In the genomic region with DNA sequence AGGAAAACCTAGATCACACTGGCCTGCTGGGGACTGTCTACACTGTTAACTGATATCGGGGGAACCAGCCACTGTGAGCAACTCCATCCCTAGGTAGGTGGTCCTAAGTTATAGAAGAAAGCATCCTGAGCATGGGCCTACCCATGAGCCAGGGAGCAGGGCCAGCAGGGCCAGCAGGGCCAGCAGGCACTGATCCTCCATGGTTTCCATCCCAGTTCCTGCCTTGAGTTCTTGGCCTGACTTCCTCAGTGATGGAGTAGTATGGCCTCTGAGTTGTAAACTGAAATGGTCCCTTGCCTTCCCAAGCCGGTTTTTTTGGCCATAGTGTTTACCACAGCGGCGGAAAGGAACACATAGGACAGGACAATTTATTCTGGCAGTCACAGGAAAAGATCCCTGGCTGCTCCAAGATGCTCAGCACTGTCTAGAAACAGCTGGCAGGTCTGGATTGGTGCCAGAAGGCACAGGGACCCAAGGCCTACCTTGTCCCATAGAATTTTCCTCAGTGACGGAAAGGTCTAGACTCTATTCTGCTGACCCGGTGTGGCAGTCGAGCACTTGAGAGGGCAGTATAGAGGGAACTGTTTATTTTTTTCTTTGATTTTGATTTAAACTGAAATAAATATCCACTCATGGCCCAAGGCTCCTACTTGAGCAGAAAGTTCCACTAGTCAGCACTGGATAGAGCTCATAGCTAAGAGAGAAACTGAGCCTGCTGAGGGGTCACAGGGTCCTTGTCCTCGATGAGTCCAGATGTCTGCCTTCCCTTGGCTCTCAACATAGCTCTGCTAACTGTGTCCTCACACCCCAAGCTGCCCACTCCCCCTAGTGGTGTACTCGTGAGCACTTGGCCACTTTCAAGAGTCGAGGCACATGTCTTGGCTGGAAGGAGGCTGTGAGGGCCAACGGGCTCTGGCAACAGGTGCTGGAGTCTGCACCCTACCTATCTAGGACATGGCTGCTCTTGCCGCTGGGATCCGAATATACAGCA, we compare ENCODE assay signal across 9 mouse cellular contexts. TPM values are rescaled to one million over a fixed set of nuclear protein-coding genes. Genes with fewer than 3 reads are reported as not detected.
DNase-seq lines count a peak whose midpoint lies in the region; ATAC-seq lines count a peak whose summit lies in the region.
"Had no signal": no experiment of that assay in that cellular context is flagged by ENCODE, and none has a peak within 500 bp of the region (broad histone marks: within the 10 kb centered on the region; RNA-seq: fewer than 3 reads in every experiment).

No protein-coding gene starts in this region.

- no peak overlapping the region for H3K4me3 ChIP-seq in kidney, embryonic 15.5 days (replicated peaks)
- no peak overlapping the region for H3K4me3 ChIP-seq in forebrain, embryonic 14.5 days (ENCODE audit: low read depth, low read length)
- H3K4me3 ChIP-seq in liver, embryonic 11.5 days (ENCODE audit: low read depth, low read length) = no peak overlapping the region
- H3K4me3 ChIP-seq: heart, embryonic 13.5 days had no signal

- H3K27me3 ChIP-seq in kidney, embryonic 15.5 days = no peaks in the 10 kb centered on the region
- no peaks in the 10 kb centered on the region for H3K27me3 ChIP-seq in forebrain, embryonic 14.5 days (replicated peaks; ENCODE audit: control insufficient read depth, insufficient read depth, low read length)
- no peaks in the 10 kb centered on the region for H3K27me3 ChIP-seq in liver, embryonic 11.5 days (replicated peaks; ENCODE audit: control insufficient read depth, insufficient read depth, low read length)
- H3K27me3 ChIP-seq: heart, embryonic 13.5 days had no signal

- no peak overlapping the region for H3K9ac ChIP-seq in kidney, embryonic 15.5 days
- no peak overlapping the region for H3K9ac ChIP-seq in forebrain, embryonic 14.5 days (ENCODE audit: low read length)
- H3K9ac ChIP-seq in liver, embryonic 11.5 days (ENCODE audit: low read depth, low read length) = no peak overlapping the region
- H3K9ac ChIP-seq: heart, embryonic 13.5 days had no signal

- ATAC-seq in kidney, embryonic 15.5 days (replicated peaks; ENCODE audit: low FRiP score) = 0 out of 2 replicates have a peak, but pooled peaks have one; percentile 20
- ATAC-seq in forebrain, embryonic 14.5 days = 0 out of 2 replicates have a peak, but pooled peaks have one; percentile 18
- ATAC-seq in erythroblast, adult 5-6 weeks (replicated peaks; ENCODE audit: low FRiP score, poor library complexity, severe bottlenecking) = no peak
- ATAC-seq in liver, embryonic 11.5 days (replicated peaks; ENCODE audit: low FRiP score) = no peak

- no peaks in the 10 kb centered on the region for H3K4me1 ChIP-seq in kidney, embryonic 15.5 days
- H3K4me1 ChIP-seq in forebrain, embryonic 14.5 days (ENCODE audit: control insufficient read depth, insufficient read depth, low read length) = 0 out of 2 replicates have a peak, but pooled peaks cover 3% of the 10 kb centered on the region
- no peaks in the 10 kb centered on the region for H3K4me1 ChIP-seq in liver, embryonic 11.5 days (replicated peaks; ENCODE audit: control insufficient read depth, insufficient read depth, low read length)
- H3K4me1 ChIP-seq: heart, embryonic 13.5 days had no signal

- H3K9me3 ChIP-seq in kidney, embryonic 15.5 days (replicated peaks) = no peaks in the 10 kb centered on the region
- H3K9me3 ChIP-seq in forebrain, embryonic 14.5 days (replicated peaks; ENCODE audit: control insufficient read depth, low read length) = no peaks in the 10 kb centered on the region
- H3K9me3 ChIP-seq in liver, embryonic 11.5 days (ENCODE audit: control insufficient read depth, low read length) = no peaks in the 10 kb centered on the region
- H3K9me3 ChIP-seq: heart, embryonic 13.5 days had no signal

- DNase-seq in kidney, adult 18-20 months = no peak
- DNase-seq in thymus, postnatal 14 days = peak; percentile 5
- DNase-seq in thymus, postnatal 4 days = no peak
- DNase-seq in forebrain, embryonic 14.5 days (ENCODE audit: low spot score) = peak; percentile 57
- no peak for DNase-seq in spleen, postnatal 4 days (ENCODE audit: low spot score in 2 of 2)
- DNase-seq in liver, embryonic 11.5 days (ENCODE audit: low spot score) = no peak

- no peak overlapping the region for H3K4me2 ChIP-seq in kidney, embryonic 15.5 days
- no peak overlapping the region for H3K4me2 ChIP-seq in forebrain, embryonic 14.5 days (ENCODE audit: low read length)
- H3K4me2 ChIP-seq in liver, embryonic 11.5 days = no peak overlapping the region
- H3K4me2 ChIP-seq: heart, embryonic 13.5 days had no signal

- no peak overlapping the region for H3K27ac ChIP-seq in kidney, embryonic 15.5 days
- H3K27ac ChIP-seq in forebrain, embryonic 14.5 days (ENCODE audit: low read depth, low read length) = no peak overlapping the region
- H3K27ac ChIP-seq in liver, embryonic 11.5 days (ENCODE audit: low read depth, low read length) = no peak overlapping the region
- H3K27ac ChIP-seq: heart, embryonic 13.5 days had no signal

- 61% methylated on average over 13 of the region's 13 CpGs for WGBS in kidney, embryonic 15.5 days
- 64% methylated on average over 13 of the region's 13 CpGs for WGBS in forebrain, embryonic 14.5 days
- 60% methylated on average over 13 of the region's 13 CpGs for WGBS in liver, embryonic 11.5 days

- no peaks in the 10 kb centered on the region for H3K36me3 ChIP-seq in kidney, embryonic 15.5 days
- H3K36me3 ChIP-seq in forebrain, embryonic 14.5 days (ENCODE audit: control insufficient read depth, insufficient read depth, low read length) = no peaks in the 10 kb centered on the region
- no peaks in the 10 kb centered on the region for H3K36me3 ChIP-seq in liver, embryonic 11.5 days (ENCODE audit: control insufficient read depth, insufficient read depth, low read length)
- H3K36me3 ChIP-seq: heart, embryonic 13.5 days had no signal

RNA-seq across cellular contexts. Expression of a gene that starts 50.4 kb away (rescaled TPM):
- polyA plus RNA-seq in kidney, embryonic 15.5 days (2015; fragmentation: Nextera tagmentation; extraction: Ambion mirVana) = 0.19 TPM in 2 replicates
- polyA plus RNA-seq in forebrain, embryonic 14.5 days (2014; fragmentation: Nextera tagmentation; extraction: Ambion mirVana) = 7.2 and 9.5 TPM in 2 replicates
- total RNA-seq in erythroblast, adult 5-6 weeks (2015; ENCODE audit: low replicate concordance) = not detected in 2 replicates
- total RNA-seq in erythroblast, adult 5-6 weeks (2017; ENCODE audit: low replicate concordance) = not detected in 2 replicates
- 0.04 TPM in 1 of 2 replicates, not detected in the other for polyA plus RNA-seq in liver, embryonic 11.5 days (2014; fragmentation: Nextera tagmentation; extraction: Ambion mirVana)

Comparison
In these comparisons a context has a peak if more than half of its experiments do, and no peak if none do; other contexts are left out.
1. DNase-seq: peak in thymus, postnatal 14 days (single experiment) and forebrain, embryonic 14.5 days (single experiment); none in kidney, adult 18-20 months (single experiment), thymus, postnatal 4 days (single experiment), spleen, postnatal 4 days (0 of 2) and liver, embryonic 11.5 days (single experiment).
2. ATAC-seq: peak in kidney, embryonic 15.5 days (single experiment) and forebrain, embryonic 14.5 days (single experiment); none in erythroblast, adult 5-6 weeks (single experiment) and liver, embryonic 11.5 days (single experiment).